Mouse (Mus musculus) heart, embryonic 11.5 days (tissue): ENCODE data around the gene Fermt3. TPM values are rescaled to one million over a fixed set of nuclear protein-coding genes. Genes with fewer than 3 reads are reported as not detected.

Source experiments
- ATAC-seq: fragments of 200-750 bp; cut with Nextera tagmentation; replicated peaks from 2 replicates; pipeline ENCODE4 v1.8.0; 2017; ENCODE audit warnings: moderate library complexity; ENCODE audit not compliant: insufficient number of reproducible peaks, low FRiP score, low TSS enrichment
- H3K27ac ChIP-seq: fragments of 300-500 bp; sonication (generic); 2 replicates; pipeline ENCODE4 v1.5.1; 2014; ENCODE audit warnings: mild to moderate bottlenecking, low read depth, low read length
- H3K27me3 ChIP-seq: fragments of 300-500 bp; sonication (generic); 2 replicates; pipeline ENCODE4 v1.6.1; 2014; ENCODE audit warnings: mild to moderate bottlenecking, low read length, mixed read lengths; ENCODE audit not compliant: control insufficient read depth, insufficient read depth
- H3K36me3 ChIP-seq: fragments of 300-500 bp; sonication (generic); 2 replicates; pipeline ENCODE4 v1.6.1; 2014; ENCODE audit warnings: mild to moderate bottlenecking, low read length, moderate library complexity, mixed read lengths; ENCODE audit not compliant: control insufficient read depth, insufficient read depth
- H3K4me1 ChIP-seq: fragments of 300-500 bp; sonication (generic); 2 replicates; pipeline ENCODE4 v1.6.1; 2014; ENCODE audit warnings: low read length; ENCODE audit not compliant: control insufficient read depth, insufficient read depth
- H3K4me2 ChIP-seq: fragments of 300-500 bp; sonication (generic); 2 replicates; pipeline ENCODE4 v1.6.1; 2014; ENCODE audit warnings: mild to moderate bottlenecking, moderate library complexity
- H3K4me3 ChIP-seq: fragments of 300-500 bp; sonication (generic); 2 replicates; pipeline ENCODE4 v1.5.1; 2014; ENCODE audit warnings: low read depth, low read length
- H3K9ac ChIP-seq: fragments of 300-500 bp; sonication (generic); 2 replicates; pipeline ENCODE4 v1.6.1; 2014; ENCODE audit warnings: mild to moderate bottlenecking, low read depth, low read length, moderate library complexity
- H3K9me3 ChIP-seq: fragments of 300-500 bp; sonication (generic); replicated peaks from 2 replicates; pipeline ENCODE4 v1.6.1; 2016; ENCODE audit warnings: low read length; ENCODE audit not compliant: control insufficient read depth
- WGBS: fragments of 180-500 bp; shearing (Covaris S2); extraction: QIAGEN DNeasy Blood & Tissue Kit; methylation state at CpG from one replicate; pipeline ENCODE4 v1.1.7; 2014; ENCODE audit not compliant: insufficient replicate concordance; 5-methylcytosine and 5-hydroxymethylcytosine counted together
- polyA plus RNA-seq: library from polyadenylated mRNA; unstranded; fragments of >200 nt; fragmentation: Nextera tagmentation; extraction: Ambion mirVana; gene quantifications from 2 replicates; pipeline ENCODE4 v1.2.1, GENCODE M21; 2014

Fermt3 gene
- polyA plus RNA-seq, 1 experiment from 2014 or later = 11.9 TPM

DNA sequence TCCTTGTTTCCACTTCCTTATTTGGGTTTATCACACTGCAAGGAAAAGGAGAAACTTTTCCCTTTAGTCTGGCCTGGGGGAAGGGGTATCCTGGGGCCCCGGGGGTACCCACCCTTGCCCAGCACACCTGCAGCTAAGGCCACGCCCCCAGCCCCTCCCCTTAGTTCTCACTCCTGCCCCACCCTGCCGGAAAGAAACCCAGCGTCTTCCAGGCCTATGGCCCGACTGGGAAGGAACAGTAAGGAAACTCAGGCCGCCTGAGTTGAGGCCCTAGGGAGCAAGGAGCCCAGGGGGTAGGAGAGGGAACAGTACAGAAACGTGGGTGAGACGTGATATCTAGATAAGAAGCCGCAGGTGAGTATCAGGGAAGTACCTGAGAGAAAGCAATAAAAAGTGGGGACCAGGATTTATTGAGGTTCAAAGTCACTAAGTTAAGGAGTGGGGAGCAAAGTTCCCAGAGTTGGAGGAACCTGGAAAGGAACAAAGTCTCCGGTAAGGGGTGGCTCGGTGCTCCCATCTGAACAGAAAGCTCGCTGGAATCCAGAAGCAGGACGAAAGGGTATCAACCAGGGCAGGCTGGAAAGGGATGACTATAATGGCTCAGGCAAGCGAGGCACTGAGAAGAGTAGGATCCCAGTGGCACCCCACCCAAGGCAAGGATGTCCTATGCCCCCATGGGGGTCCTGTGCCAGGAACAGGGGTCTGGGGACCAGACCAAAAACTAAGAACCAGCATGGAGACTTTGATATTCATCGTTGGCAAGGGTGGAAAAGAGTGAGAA, 50.6 kb downstream of the Fermt3 start:
- Histone ChIP-seq H3K4me1 (peaks cover 33% of the 10 kb centered on the region), H3K4me2 (peak overlapping the region; percentile 67), H3K36me3 (peaks cover 16% of the 10 kb centered on the region), H3K4me3 (peak overlapping the region; percentile 72), H3K9me3 (no peaks in the 10 kb centered on the region), H3K27ac (no peak overlapping the region), H3K27me3 (no peaks in the 10 kb centered on the region), H3K9ac (peak overlapping the region; percentile 83)
- 12% methylated on average over 15 of the region's 15 CpGs for WGBS
- ATAC-seq = no peak

DNA sequence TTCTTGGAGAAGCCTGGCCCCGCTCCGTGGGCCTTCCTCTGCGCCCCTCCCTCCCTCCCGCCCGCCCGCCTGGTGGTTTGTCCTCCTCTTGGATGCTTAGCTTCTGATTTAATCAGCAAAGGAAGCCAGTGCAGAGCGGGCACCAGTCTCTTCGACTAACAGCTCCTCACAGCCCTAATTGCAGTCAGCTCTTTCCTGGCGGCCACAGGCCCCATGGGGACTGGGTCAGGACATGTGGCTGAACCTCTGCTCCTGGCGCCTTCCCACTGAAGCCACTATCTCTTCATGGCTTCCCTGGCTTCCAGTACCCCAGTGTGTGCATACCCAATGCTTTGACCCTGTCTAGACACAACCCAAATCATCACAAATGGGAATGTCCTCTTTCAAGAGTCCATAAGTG, 62.8 kb downstream of the Fermt3 start:
- peaks cover 26% of the 10 kb centered on the region for H3K4me1 ChIP-seq
- H3K4me2 ChIP-seq = no peak overlapping the region
- H3K4me3 ChIP-seq = no peak overlapping the region
- no peak for ATAC-seq
- no peak overlapping the region for H3K27ac ChIP-seq
- peaks cover 20% of the 10 kb centered on the region for H3K36me3 ChIP-seq
- WGBS = 78% methylated on average over 10 of the region's 10 CpGs
- no peak overlapping the region for H3K9ac ChIP-seq
- H3K27me3 ChIP-seq = no peaks in the 10 kb centered on the region
- no peaks in the 10 kb centered on the region for H3K9me3 ChIP-seq

DNA sequence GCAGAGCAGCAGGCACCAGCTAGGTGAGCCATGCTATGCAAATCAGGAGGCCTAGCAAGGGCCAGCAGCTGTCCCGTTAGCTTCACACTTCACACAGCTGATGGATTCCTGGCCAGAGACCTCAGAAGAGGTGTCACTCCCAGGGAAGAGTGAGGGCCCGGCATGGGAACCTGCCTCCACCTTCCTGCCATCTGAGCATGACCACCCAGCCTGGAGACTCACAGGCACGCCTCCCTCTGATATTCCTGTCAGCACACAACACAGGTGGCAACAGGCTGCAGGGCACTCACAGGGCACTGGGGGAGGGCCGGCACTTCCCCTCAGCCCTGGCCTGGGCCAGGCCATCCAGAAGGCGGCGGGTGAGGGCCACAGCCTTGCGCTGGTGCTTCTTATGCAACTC, 63.8 kb downstream of the Fermt3 start:
- WGBS = 50% methylated on average over 7 of the region's 7 CpGs
- H3K4me1 ChIP-seq = peaks cover 26% of the 10 kb centered on the region
- no peaks in the 10 kb centered on the region for H3K27me3 ChIP-seq
- H3K36me3 ChIP-seq = peaks cover 20% of the 10 kb centered on the region
- no peak for ATAC-seq
- H3K4me3 ChIP-seq = no peak overlapping the region
- H3K9me3 ChIP-seq = no peaks in the 10 kb centered on the region
- H3K27ac ChIP-seq = no peak overlapping the region
- 0 out of 2 replicates have a peak overlapping the region, but pooled peaks have one; percentile 30 for H3K9ac ChIP-seq
- H3K4me2 ChIP-seq = no peak overlapping the region; the same call in 1 of the 2 replicates

DNA sequence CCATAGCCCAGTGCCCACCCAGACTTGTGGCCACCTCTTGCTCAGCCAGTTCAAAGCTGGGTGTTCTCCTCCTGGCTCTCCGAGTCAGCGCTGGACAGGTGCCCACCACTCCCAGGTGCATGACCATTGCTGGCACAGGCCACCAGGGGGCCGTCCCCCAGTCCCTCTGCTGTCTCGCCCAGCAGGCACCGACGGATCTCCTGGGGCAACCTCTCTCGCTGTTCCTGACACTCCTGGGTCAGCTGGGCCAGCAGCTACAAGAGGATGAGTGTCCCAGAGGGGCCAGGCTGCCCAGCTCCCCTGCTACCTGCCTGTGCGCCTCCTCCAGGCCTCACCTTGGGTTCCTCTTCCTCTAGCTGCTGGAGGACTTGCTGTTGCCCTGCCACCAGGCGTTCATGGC, 65.2 kb downstream of the Fermt3 start:
- WGBS = 61% methylated on average over 9 of the region's 9 CpGs
- no peak overlapping the region for H3K4me2 ChIP-seq
- no peaks in the 10 kb centered on the region for H3K27me3 ChIP-seq
- H3K4me1 ChIP-seq = peaks cover 32% of the 10 kb centered on the region
- H3K4me3 ChIP-seq = no peak overlapping the region
- H3K27ac ChIP-seq = no peak overlapping the region
- no peak for ATAC-seq
- peaks cover 20% of the 10 kb centered on the region for H3K36me3 ChIP-seq
- H3K9me3 ChIP-seq = no peaks in the 10 kb centered on the region
- H3K9ac ChIP-seq = no peak overlapping the region

DNA sequence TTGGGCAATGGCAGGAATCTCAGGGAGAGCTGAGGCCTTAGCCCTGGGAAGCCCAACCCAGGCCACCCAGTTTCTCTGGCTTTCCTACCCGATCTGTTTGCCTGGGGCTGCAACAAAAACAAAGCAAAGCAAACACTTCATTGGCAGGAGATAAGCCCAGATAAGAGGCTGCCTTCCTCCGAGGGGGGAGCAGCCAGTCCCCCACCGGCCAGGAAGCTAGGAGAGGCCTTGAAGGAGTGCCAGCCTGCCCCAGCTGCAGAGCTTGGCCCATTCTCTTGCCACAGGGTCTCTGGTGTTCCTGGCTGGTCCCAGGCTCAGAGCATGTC, 66.6 kb downstream of the Fermt3 start:
- Histone ChIP-seq H3K9ac (peak overlapping the region; percentile 83), H3K27me3 (no peaks in the 10 kb centered on the region), H3K9me3 (no peaks in the 10 kb centered on the region), H3K4me3 (peak overlapping the region; percentile 70), H3K4me1 (peaks cover 32% of the 10 kb centered on the region), H3K36me3 (peaks cover 11% of the 10 kb centered on the region), H3K27ac (peak overlapping the region; percentile 96), H3K4me2 (peak overlapping the region; percentile 94)
- 2% methylated on average over 3 of the region's 3 CpGs for WGBS
- ATAC-seq = no peak

DNA sequence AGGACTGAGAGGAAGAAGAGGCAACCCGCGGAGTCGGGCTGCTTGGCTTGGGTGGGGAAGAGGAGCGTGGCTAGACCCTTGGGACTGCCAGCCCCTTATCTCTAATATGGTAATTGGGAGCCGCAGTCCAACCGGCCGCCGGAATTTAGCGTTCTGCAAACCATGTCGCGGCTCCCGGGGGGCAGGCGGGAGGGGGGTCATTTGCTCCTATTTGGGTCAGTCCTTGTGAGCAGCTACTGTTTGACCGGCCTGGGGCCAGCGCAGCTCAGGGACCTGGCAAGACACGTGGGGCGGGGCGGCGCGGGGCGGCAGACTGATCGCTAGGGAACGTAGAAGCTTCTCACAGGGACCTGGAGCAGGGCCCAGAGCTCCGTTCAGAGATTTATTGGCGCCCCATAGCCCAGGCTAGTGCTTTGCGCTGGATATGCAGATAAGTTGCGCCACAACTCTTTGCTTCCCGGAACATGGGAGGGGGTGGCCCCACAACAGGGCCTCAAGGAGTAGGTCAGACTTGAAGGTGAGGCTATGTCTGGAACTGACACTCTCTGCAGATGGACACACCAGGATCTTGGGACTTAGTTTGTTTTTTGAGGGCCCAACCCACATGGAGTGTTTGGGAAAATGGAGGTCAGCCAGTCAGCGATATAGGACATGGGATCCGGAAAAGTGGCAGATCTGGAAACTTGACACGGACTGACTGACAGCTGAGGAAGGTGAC, 67.1 kb downstream of the Fermt3 start:
- Histone ChIP-seq H3K27me3 (no peaks in the 10 kb centered on the region), H3K4me2 (peak overlapping the region; percentile 94), H3K9me3 (no peaks in the 10 kb centered on the region), H3K27ac (peak overlapping the region; percentile 96), H3K4me3 (peak overlapping the region; percentile 70), H3K4me1 (peaks cover 32% of the 10 kb centered on the region), H3K9ac (peak overlapping the region; percentile 83), H3K36me3 (peaks cover 11% of the 10 kb centered on the region)
- peak; percentile 37 for ATAC-seq
- WGBS = under 1% methylated on average over 31 of the region's 31 CpGs

DNA sequence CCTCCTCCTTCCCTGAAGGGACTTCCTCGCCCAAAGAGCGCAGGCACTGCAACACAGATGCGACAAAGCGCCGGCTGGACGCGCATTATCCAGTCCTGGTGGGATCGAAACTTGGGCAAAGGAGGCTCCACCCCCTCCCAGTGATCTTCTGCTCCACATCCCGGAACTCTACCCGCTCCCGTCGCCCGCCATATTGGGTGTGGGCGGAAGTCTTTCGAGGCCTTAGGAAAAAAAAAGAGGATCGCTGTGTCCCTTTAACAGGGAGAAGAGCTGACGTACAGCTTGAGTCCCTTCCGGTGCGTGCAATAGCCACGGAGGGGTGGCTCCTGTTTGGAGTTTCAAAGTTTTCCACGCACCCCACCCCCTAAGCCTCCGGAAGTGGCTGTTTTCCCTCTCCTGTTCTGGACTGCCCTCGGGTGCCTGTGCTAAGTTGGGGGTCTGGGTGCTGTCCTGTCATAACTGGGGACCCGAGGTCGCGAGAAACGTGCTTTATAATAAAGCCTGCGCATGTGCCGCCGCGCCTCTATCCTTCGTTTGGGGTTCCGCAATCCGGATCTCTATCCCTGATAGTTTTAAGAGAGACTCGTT, 67.8 kb downstream of the Fermt3 start:
- H3K4me2 ChIP-seq = peak overlapping the region; percentile 94
- 0% methylated on average over 35 of the region's 35 CpGs for WGBS
- peak; percentile 70 for ATAC-seq
- no peaks in the 10 kb centered on the region for H3K9me3 ChIP-seq
- H3K36me3 ChIP-seq = peaks cover 7% of the 10 kb centered on the region
- no peaks in the 10 kb centered on the region for H3K27me3 ChIP-seq
- H3K27ac ChIP-seq = peak overlapping the region; percentile 96
- H3K9ac ChIP-seq = peak overlapping the region; percentile 83
- peaks cover 32% of the 10 kb centered on the region for H3K4me1 ChIP-seq
- peak overlapping the region; percentile 70 for H3K4me3 ChIP-seq

DNA sequence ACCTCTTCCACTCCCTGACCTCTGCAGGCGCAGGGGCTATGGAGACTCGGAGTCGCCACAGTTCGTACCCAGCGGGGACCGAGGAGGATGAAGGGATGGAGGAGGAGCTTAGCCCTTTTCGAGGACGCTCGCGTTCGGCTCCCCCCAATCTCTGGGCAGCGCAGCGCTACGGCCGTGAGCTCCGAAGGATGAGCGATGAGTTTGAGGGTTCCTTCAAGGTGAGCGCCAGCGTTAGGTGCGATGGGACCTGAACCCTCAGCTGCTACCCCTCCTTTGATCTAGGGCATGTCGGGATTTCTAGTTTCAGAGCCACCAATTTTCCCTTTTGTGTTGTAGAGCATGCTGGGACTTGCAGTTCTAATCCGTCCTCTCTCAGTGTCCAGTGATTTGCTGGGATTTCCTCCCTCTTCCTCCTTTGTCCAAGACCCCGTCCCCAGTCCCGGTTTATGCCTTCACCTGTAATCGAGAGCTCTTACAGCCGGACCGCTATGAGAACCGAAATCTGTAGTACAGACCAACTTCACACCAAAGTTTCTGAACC, 68.6 kb downstream of the Fermt3 start:
- under 1% methylated on average over 28 of the region's 28 CpGs for WGBS
- H3K27ac ChIP-seq = peak overlapping the region; percentile 96
- peaks cover 29% of the 10 kb centered on the region for H3K4me1 ChIP-seq
- H3K27me3 ChIP-seq = no peaks in the 10 kb centered on the region
- no peaks in the 10 kb centered on the region for H3K9me3 ChIP-seq
- H3K36me3 ChIP-seq = 0 out of 2 replicates have a peak, but pooled peaks cover 7% of the 10 kb centered on the region
- peak overlapping the region; percentile 83 for H3K9ac ChIP-seq
- peak; percentile 5; the same call in 1 of the 2 replicates for ATAC-seq
- peak overlapping the region; percentile 94 for H3K4me2 ChIP-seq
- peak overlapping the region; percentile 70 for H3K4me3 ChIP-seq
